In genomic region chr3:68150688-68151087, GRCm38 (mm10) we compare ENCODE assay signal across 26 mouse cellular contexts.
"Had no signal": no experiment of that assay in that cellular context is flagged by ENCODE, and none has a peak within 500 bp of the region (broad histone marks: within the 10 kb centered on the region; RNA-seq: fewer than 3 reads in every experiment).

No protein-coding gene starts in this region.

- DNase-seq: gastrocnemius, postnatal 14 days; gastrocnemius, postnatal 36 days; heart, adult 11 months; heart, adult 2 months; heart, postnatal 14 days; heart, postnatal 36 days; kidney, adult 11 months; kidney, adult 2 months; kidney, adult 9 months; kidney, postnatal 14 days; kidney, postnatal 36 days; layer of hippocampus, adult 9-11 months; layer of hippocampus, postnatal 36 days; left cerebral cortex, postnatal 4 days had no signal

- H3K4me3 ChIP-seq: heart, adult 2 months; heart, embryonic 13.5 days; heart, embryonic 15.5 days; hindbrain, embryonic 13.5 days; hindbrain, embryonic 15.5 days; kidney, embryonic 15.5 days; limb, embryonic 13.5 days; limb, embryonic 15.5 days; liver, embryonic 12.5 days had no signal

- H3K9me3 ChIP-seq: heart, embryonic 13.5 days; heart, embryonic 15.5 days; hindbrain, embryonic 13.5 days; hindbrain, embryonic 15.5 days; kidney, embryonic 15.5 days; limb, embryonic 13.5 days; limb, embryonic 15.5 days; liver, embryonic 12.5 days had no signal

- H3K27me3 ChIP-seq: heart, embryonic 13.5 days; heart, embryonic 15.5 days; hindbrain, embryonic 13.5 days; hindbrain, embryonic 15.5 days; kidney, embryonic 15.5 days; liver, embryonic 12.5 days had no signal

- ATAC-seq: hindbrain, postnatal 0 days; intestine, embryonic 16.5 days; liver, embryonic 12.5 days had no signal

- H3K4me1 ChIP-seq: heart, embryonic 13.5 days; heart, embryonic 15.5 days; hindbrain, embryonic 13.5 days; hindbrain, embryonic 15.5 days; kidney, embryonic 15.5 days; limb, embryonic 13.5 days; limb, embryonic 15.5 days; liver, embryonic 12.5 days had no signal

- H3K36me3 ChIP-seq: heart, embryonic 13.5 days; heart, embryonic 15.5 days; hindbrain, embryonic 13.5 days; hindbrain, embryonic 15.5 days; kidney, embryonic 15.5 days; limb, embryonic 13.5 days; limb, embryonic 15.5 days; liver, embryonic 12.5 days had no signal

- H3K4me2 ChIP-seq: heart, embryonic 11.5 days; heart, embryonic 13.5 days; heart, embryonic 15.5 days; hindbrain, embryonic 13.5 days; hindbrain, embryonic 15.5 days; kidney, embryonic 15.5 days; limb, embryonic 13.5 days; limb, embryonic 15.5 days; liver, embryonic 12.5 days had no signal

- H3K27ac ChIP-seq: heart, adult 2 months; heart, embryonic 13.5 days; heart, embryonic 15.5 days; hindbrain, embryonic 13.5 days; hindbrain, embryonic 15.5 days; hindbrain, postnatal 0 days; kidney, embryonic 15.5 days; kidney, postnatal 0 days; limb, embryonic 13.5 days; limb, embryonic 15.5 days; liver, embryonic 12.5 days had no signal

- H3K9ac ChIP-seq: heart, embryonic 13.5 days; heart, embryonic 15.5 days; hindbrain, embryonic 13.5 days; hindbrain, embryonic 15.5 days; kidney, embryonic 15.5 days; limb, embryonic 13.5 days; limb, embryonic 15.5 days; liver, embryonic 12.5 days had no signal
